Mouse (Mus musculus) adrenal gland, postnatal 14 days (tissue): Measurements from ENCODE around the gene Pbld2. TPM values are rescaled to one million over a fixed set of nuclear protein-coding genes. Genes with fewer than 3 reads are reported as not detected.
A peak's percentile ranks its signal among the peaks of the same experiment; 100 is the strongest.

Experiments
- DNase-seq: peaks from one replicate; pipeline ENCODE4 v3.0.0; 2021; ENCODE audit warnings: mixed read lengths
- total RNA-seq: library from RNA; stranded (reverse); gene quantifications from 2 replicates; pipeline ENCODE4 v1.2.3, GENCODE M21; 2021

The Pbld2 gene
- total RNA-seq, 1 experiment from 2014 or later: 8.7 TPM

DNA sequence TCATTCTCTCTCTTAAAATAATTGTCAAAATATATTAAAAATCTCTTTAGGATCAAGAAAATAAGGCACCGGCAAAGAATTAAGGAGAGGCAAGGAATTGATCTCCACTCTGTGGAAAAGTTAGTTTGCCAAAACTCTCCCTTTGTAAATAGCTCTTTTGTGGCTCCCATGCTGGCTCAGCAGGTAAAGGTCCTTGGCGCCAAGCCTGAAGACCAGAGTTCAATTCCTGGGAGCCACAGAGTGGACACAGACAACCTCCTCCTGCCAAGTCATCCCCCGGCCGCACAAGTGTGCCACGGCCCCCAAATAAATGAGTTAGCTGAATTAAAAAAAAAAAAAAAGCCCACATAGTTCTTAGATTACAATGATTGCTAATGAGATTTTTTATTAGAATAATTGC, 38.6 kb downstream of the Pbld2 start:
- DNase-seq: no peak

DNA sequence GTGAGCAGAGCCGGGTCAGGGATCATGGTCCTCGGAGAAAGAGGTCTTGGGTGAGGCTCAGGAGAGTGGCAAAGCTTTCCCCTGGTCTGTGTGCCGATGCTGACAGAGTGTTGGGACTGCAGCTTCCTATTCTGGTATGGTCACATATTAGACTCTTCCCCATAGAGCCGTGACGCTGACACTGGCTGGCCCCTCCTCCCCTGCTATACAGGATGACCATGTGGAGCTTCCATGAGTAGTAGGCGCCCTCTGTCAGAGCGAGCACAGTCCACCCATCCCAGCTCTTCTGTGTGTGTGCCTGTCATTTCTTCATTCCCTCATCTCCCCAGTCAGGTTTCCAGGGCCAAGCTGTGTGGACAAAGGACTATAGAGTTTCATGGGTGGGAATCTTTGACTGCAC, 39.2 kb downstream of the Pbld2 start:
- DNase-seq: no peak

DNA sequence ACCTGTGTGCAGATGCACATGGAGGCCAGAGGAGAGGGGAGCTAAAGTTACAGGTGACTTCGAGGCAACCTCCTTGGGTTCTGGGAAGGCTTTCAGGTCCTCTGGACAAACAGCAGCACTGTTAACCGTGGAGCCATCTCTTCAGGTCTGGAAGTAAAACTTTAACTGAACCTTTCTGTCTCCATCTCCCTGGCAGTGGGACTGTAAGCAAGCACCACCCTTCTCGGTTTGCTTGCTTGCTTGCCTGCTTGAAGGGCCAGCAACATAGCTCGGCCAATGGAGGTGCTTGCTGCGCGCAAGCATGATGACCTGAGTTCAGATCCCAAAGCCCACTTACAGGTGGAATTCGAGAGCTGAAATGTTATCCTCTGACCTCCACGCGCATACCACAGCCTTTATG, 40.4 kb downstream of the Pbld2 start:
- no peak for DNase-seq

DNA sequence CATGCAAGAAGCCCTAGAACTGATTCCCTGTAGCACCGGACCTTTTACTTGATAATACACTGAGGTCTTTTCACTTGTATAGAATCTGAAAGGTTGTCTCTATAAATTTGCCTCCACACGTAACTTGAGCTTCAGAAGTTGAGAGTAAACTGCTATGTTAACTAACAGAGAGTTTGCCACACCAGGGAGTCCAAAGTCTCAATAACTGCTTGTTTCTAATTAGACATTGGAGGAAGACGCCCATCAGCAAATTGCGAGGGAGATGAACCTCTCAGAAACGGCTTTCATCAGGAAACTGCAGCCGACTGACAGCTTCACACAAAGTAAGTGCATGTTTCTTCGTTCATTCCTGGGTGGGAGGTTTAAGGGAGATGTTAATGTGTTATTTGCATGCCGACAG, 41.4 kb downstream of the Pbld2 start:
- no peak for DNase-seq

DNA sequence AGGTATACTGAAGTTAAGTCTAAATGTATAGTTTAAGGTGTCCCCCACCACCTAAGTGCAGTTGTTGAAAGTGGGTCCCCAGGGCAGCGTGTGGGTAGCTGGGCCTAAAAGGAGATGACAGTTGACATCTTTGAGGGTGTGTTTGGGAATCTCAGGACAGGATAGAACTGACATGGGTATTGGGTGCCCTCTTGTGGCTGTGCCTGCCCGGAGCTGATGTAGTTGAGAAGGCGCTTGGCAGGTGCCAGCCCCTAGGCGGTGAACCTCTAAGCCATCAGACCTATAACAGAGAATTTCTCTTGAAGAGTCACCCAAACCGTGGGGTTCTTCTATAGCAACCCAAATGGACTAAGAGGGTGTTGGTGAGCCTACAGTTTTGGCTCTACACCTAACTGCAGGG, 41.9 kb downstream of the Pbld2 start:
- peak; percentile 89 for DNase-seq

DNA sequence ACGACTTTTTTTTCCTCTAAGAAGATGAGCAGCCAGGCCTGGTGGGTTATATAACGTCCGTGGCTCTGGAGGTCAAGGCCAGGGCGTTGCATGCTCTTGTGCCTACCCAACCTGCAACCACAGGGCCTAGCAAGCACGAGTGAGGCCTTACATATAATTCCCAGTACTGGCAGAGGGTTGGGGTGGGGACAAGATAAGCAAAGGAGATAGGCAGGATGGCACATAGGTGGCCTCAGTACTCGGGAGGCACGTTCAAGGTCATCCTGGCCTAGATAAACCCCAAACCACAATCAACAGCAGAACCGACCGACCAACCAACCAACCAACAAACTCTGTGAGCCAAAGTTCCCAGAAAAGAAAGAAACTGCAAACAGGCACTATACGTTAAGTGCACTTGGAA, 62.2 kb downstream of the Pbld2 start:
- no peak for DNase-seq

DNA sequence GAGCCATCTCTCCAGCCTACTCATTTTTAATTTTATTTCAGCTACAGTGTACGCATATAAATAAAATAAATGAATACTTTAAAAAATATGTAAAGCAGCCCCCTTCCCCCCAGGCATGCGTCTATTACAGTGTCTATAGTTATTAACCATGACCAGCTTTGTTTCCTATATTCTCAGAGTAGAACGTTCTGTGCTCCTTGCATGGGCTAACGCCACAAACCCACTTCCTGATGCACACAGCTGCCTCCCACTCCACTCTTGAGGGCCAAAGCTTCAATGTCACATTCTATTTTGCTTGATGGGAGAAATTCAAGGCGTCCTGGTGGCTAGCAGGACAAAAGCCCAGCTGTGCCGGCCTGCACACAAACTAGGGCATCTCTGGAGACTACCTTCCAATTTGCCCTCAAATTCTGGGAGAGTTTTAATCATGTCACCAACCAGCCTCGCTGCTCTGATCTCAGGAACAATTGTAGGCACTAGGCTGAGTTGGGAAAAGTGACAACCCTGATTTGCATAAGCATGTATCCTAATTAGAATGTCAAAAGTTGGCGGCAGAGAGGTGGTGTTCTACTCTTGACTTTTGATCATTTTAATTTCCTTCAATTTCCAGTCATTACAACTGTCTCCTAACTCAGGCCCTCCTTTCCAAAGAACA, 65.1 kb downstream of the Pbld2 start:
- DNase-seq: no peak

DNA sequence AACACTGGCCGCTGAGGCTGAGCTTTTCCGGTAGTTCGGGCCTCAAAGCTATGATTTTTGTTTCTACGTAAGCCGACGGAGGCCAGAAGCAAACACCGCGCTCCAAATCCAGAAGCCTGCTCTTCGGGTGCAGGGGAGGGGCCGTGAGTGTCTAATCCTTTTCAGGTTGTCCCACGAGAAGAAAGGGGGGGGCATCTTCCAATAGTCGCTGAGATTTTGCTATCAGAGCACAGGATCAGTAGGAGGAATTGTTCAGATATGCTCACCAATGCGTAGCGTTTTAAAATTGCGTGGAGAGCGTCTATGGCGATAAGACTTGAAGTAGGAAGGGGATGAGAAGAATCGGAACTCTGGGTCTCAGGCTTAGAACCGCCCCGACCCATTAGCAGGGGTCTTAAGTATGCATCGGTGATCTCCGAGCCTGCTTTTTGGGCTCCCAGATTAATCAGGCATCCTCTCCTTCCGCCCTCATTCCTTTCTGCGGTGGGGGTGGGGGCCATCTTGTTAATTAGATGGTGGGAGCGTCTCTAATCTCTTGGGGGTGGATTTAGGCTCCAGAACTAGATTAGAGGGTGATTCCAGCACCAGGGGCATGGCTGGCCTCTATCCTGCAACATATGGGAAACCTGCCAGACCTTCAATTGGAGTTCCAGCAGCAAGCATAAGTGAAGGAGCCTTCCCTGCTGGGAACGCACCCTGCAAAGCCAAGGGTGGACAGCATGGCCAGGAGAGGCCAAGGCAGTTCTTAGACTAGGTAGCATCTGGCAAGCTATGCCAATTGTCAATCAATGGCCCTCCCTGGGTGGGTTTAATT, 65.8 kb downstream of the Pbld2 start:
- DNase-seq: peak; percentile 20

DNA sequence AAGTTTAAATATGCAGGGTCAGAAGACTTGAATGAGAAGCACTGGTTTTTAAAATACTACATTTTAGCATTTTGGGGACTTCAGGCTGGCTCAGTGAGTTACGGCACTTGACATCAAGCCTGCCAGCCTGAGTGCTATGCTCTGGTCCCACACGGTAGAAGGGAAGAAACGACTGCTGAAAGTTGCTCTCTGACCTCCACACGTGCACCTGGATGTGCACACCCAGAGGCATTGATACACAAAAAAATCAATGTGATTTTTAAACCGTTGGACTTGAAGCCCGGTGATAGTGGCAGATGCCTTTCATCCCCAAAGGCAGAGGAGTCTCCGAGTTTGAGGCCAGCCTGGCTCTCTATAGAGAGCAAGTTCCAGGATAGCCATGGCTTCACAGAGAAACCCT, 67.8 kb downstream of the Pbld2 start:
- no peak for DNase-seq

DNA sequence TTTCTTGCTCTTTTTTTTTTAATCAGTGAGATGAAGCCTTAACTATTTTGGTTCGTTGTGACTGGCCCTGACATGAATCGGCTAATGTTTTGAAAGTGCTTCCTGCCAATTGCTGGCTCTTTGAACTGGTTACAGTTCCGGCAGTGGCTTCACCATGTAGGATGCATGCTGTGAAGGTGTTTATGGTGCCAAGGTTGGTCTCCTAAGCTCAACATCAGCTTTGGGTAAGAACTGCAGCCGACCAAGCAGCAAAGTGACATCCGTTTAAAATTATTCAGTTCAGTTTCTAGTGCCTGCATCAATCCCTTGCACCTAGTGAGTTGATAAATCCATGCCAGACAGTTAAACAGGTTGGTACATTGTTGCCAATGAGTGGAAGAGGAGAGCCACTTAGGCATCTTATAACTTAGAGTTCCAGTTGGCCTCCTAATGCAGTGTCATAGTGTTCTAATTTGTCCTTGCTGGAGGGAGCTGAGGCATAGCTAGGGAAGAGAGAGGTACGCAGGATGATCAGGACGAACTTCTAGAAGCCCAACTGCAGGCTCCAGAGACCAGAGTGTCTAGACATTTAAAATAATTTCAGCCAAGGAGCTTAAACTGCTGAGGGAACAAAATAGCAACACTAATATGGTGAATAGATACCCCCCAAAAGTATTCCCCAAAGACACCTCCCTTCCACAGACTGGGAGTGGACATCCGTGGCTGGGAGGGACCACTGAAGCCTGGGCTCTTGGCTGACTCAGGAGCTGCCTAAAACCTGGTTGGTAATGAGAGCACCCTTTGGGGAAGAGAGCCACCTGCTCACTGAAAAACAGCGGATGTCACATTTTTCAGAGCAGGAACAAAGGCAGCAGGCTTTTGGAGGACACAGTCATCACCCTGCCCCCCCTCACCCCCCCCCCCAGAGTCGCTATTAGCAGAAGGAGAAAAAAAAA, 68.8 kb downstream of the Pbld2 start:
- DNase-seq: no peak

DNA sequence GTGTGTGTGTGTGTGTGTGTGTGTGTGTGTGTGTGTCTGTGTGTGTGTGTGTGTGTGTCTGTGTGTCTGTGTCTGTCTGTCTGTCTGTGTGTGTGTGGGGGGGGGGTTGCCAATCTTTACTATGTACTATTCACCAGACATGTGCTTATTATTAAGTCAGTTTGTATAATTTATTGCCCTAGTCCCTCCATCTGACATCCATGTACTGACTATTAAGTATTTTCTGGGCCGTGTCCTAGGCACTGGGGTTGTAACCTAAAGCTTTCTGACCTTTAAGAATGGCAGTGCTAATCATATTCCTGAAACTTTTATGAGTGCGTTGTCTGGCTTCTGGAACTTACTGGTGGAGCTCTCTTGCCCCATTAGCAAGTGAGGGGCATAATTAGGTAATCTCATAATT, 72.6 kb downstream of the Pbld2 start:
- no peak for DNase-seq

DNA sequence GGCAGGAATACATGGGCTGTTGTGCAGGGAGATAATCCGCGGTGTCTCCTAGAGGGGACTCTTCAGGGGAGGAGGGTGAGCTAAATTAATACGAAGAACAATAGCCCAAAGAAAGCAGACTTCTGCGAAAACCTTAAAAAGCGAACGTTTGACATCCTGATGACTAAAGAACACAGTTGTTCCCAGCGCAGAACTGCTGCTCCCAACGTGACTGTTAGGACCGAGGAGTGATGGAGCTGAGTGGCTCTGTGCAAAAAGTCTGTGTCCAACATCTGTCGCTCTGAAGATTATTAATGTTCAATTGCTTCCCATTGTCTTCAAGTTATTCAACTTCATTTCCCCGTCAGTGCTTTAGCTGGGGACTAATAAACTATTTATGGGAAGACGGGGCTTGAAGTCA, 74.1 kb downstream of the Pbld2 start:
- DNase-seq: no peak

DNA sequence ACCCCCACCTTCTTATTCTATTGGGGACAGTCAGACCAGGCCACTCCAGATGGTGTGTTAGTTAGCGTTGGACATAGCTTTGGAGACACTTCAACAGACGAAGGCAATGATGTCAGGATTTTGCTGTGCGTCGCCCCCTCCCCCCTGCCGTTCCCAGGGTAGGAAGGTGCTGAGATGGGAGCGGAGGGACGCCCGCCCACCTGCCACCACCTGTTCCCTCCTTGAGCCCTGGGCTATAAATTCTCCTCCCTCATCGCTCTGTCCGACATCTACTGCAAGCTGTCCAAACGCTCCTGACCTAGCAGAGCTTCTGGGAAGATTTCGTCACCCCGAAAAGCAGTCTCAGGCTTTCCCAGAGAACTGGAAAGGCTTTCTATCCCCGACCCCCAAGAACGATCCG, 75.4 kb downstream of the Pbld2 start, which contains the start of gene Atoh7:
TSS of gene Atoh7 (plus strand) at position 131 of the 400 bp plus-strand sequence.
- DNase-seq: no peak

DNA sequence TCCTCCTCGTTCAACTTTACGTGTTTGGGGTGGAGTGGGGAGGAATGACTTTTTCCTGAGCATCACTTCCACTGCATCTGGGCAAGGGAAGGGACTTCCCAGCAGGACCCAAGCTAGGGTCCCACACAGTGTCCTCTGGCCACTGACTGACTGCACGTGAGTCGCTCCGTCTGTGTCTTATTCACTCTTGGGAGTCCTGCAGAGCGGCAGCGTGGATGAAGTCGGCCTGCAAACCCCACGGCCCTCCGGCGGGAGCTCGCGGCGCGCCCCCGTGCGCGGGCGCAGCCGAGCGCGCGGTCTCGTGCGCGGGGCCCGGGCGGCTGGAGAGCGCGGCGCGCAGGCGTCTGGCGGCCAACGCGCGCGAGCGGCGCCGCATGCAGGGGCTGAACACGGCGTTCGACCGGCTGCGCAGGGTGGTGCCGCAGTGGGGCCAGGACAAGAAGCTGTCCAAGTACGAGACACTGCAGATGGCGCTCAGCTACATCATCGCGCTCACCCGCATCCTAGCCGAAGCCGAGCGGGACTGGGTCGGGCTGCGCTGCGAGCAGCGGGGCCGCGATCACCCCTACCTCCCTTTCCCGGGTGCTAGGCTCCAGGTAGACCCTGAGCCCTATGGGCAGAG, 75.9 kb downstream of the Pbld2 start:
- peak; percentile 66 for DNase-seq

DNA sequence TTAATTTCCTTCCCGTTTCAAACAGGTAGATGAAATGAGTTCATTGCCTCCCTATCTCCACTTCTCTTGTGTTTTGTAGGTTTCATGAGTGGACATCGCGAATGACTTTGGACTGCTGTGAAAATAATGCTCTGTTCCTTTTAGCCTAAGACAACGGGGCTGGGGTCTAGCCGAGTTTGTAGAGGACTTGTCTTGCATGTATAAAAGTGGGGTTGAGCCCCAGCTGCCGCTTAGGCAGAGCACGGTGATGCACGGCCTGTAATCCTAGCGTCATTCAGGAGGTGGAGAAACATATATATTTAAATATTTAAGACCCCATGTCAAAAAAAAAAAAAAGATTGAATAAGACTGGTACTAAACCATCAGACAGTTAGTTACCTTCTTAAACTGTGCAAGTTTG, 76.5 kb downstream of the Pbld2 start:
- no peak for DNase-seq

Other genes with a start within 250 kb of the Pbld2 start
- gene Ccar1, start 232.0 kb upstream of the Pbld2 start, total RNA-seq: 81.6 and 88.5 TPM in 2 replicates
- gene Tet1, start 115.3 kb upstream of the Pbld2 start, total RNA-seq: 7.2 and 11.0 TPM in 2 replicates
- gene Slc25a16, start 103.7 kb upstream of the Pbld2 start, total RNA-seq: 36.9 and 39.0 TPM in 2 replicates
- gene Dna2, start 77.3 kb upstream of the Pbld2 start, total RNA-seq: 3.8 and 3.9 TPM in 2 replicates
- 14.8 and 20.9 TPM in 2 replicates for gene Rufy2, start 44.1 kb upstream of the Pbld2 start, total RNA-seq
- 49.2 and 56.0 TPM in 2 replicates for gene Hnrnph3, start 98 bp upstream of the Pbld2 start, total RNA-seq
- gene Pbld1, start 35.8 kb downstream of the Pbld2 start, total RNA-seq: 14.4 and 18.0 TPM in 2 replicates
- not detected in 2 replicates for gene Atoh7, start 75.3 kb downstream of the Pbld2 start, total RNA-seq
- 0.56 and 0.59 TPM in 2 replicates for gene Mypn, start 179.6 kb downstream of the Pbld2 start, total RNA-seq
- 114 and 129 TPM in 2 replicates for gene Herc4, start 219.5 kb downstream of the Pbld2 start, total RNA-seq